Mouse (Mus musculus) liver, embryonic 14.5 days (tissue): ENCODE data around the gene Nrros.

Experiments used
- CTCF ChIP-seq: IDR thresholded peaks from 2 replicates; pipeline ENCODE4 v1.5.1; 2016; ENCODE audit warnings: antibody characterized with exemption, low read depth, control low read depth
- EP300 ChIP-seq: IDR thresholded peaks from 2 replicates; pipeline ENCODE4 v1.6.1; 2016; ENCODE audit warnings: antibody characterized with exemption, low read depth

DNA sequence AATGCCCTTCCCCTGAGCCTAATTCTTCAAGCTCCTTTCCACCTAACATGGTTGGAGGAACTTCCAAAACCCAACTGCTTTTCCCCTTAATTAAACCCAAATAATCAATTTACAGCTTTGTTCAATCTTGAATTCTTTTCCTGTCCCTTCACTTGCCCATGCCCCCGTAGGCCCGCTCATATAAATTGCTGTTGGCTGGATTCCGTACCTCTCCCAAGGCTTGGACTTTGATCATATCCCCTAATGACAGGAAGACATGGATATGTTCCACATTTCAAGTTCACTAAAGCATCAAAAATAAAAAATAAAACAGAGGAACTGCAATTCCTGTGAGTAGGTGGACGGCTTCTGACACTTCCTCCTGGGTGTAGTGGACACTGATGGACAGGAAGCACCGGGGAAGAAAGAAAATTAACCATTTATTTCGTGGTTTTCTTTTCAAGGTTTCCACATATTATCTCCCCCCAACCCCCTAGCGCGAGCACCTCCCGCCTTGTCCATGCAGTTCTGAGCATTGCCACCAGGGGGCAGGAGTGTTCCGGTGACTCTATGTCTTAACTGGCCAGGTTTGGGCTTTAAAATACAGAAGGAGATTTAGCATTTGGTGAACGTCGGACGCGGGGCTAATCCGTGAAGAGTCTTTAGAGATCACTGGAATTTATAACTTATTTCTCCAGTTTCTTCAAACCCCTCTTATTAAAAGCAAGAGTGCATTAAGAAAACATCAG is 50.3 kb downstream of the Nrros start:
- TF ChIP-seq EP300 (no peak), CTCF (peak; percentile 98)
